Mouse (Mus musculus): ENCODE data around the gene Tmc4. TPM values are rescaled to one million over a fixed set of nuclear protein-coding genes. Genes with fewer than 3 reads are reported as not detected.

Tmc4 gene
- polyA plus RNA-seq, 1 experiment from 2014 or later = 4.1 TPM

Small RNAs within 50 kb of the gene (microRNA-seq; reads per million reads assigned to microRNA genes)
- 4.5 reads per million, percentile 11 among the genes with 10 or more reads in this experiment for gene Mir3572

Other genes starting within 250 kb of the Tmc4 start
- gene Tarm1, start 174.9 kb downstream of the Tmc4 start, polyA plus RNA-seq (2016; fragmentation: Nextera tagmentation; extraction: Ambion mirVana) = not detected in 2 replicates
- gene Oscar, start 61.4 kb downstream of the Tmc4 start, polyA plus RNA-seq (2016; fragmentation: Nextera tagmentation; extraction: Ambion mirVana) = 0.09 TPM in 1 of 2 replicates, not detected in the other
- 363 and 367 TPM in 2 replicates for gene Ndufa3, start 60.2 kb downstream of the Tmc4 start, polyA plus RNA-seq (2016; fragmentation: Nextera tagmentation; extraction: Ambion mirVana)
- 29.0 and 30.8 TPM in 2 replicates for gene Tfpt, start 47.6 kb downstream of the Tmc4 start, polyA plus RNA-seq (2016; fragmentation: Nextera tagmentation; extraction: Ambion mirVana)
- gene Prpf31, start 47.6 kb downstream of the Tmc4 start, polyA plus RNA-seq (2016; fragmentation: Nextera tagmentation; extraction: Ambion mirVana) = 190 and 191 TPM in 2 replicates
- gene Cnot3, start 32.3 kb downstream of the Tmc4 start, polyA plus RNA-seq (2016; fragmentation: Nextera tagmentation; extraction: Ambion mirVana) = 72.9 and 76.6 TPM in 2 replicates
- gene Leng1, start 11.7 kb downstream of the Tmc4 start, polyA plus RNA-seq (2016; fragmentation: Nextera tagmentation; extraction: Ambion mirVana) = 14.6 and 15.4 TPM in 2 replicates
- gene Tsen34, start 15.3 kb upstream of the Tmc4 start, polyA plus RNA-seq (2016; fragmentation: Nextera tagmentation; extraction: Ambion mirVana) = 286 and 298 TPM in 2 replicates
- 37.5 and 40.9 TPM in 2 replicates for gene Mboat7, start 16.0 kb upstream of the Tmc4 start, polyA plus RNA-seq (2016; fragmentation: Nextera tagmentation; extraction: Ambion mirVana)
- 1,434 and 1,436 TPM in 2 replicates for gene Rps9, start 26.4 kb upstream of the Tmc4 start, polyA plus RNA-seq (2016; fragmentation: Nextera tagmentation; extraction: Ambion mirVana)
- gene Pirb, start 42.8 kb upstream of the Tmc4 start, polyA plus RNA-seq (2016; fragmentation: Nextera tagmentation; extraction: Ambion mirVana) = 0.19 and 0.26 TPM in 2 replicates
- gene Gm15448, start 148.1 kb upstream of the Tmc4 start, polyA plus RNA-seq (2016; fragmentation: Nextera tagmentation; extraction: Ambion mirVana) = not detected in 2 replicates
- not detected in 2 replicates for gene Pira2, start 167.5 kb upstream of the Tmc4 start, polyA plus RNA-seq (2016; fragmentation: Nextera tagmentation; extraction: Ambion mirVana)
- not detected in 2 replicates for gene Gm14548, start 220.6 kb upstream of the Tmc4 start, polyA plus RNA-seq (2016; fragmentation: Nextera tagmentation; extraction: Ambion mirVana)
- gene Lilra6, start 237.9 kb upstream of the Tmc4 start, polyA plus RNA-seq (2016; fragmentation: Nextera tagmentation; extraction: Ambion mirVana) = not detected in 2 replicates

Measured in forebrain, embryonic 10.5 days (tissue).